8 mouse cellular contexts compared by ENCODE assay signal in genomic region chr12:64965124-64966026, GRCm38 (mm10). TPM values are rescaled to one million over a fixed set of nuclear protein-coding genes. Genes with fewer than 3 reads are reported as not detected.
A peak's percentile ranks its signal among the peaks of the same experiment; 100 is the strongest.
DNase-seq lines count a peak whose midpoint lies in the region; ATAC-seq lines count a peak whose summit lies in the region.

Gene Klhl28, minus strand, starts transcription at chr12:64965534.
Gene Togaram1, plus strand, starts transcription at chr12:64965804.

- peak; percentile 95 to 97 for ATAC-seq in hematopoietic stem cell, adult 5-6 weeks (replicated peaks in 1 of 2; ENCODE audit: insufficient read depth in 1 of 2, low FRiP score in 2 of 2, low TSS enrichment in 1 of 2, low read depth in 1 of 2, poor library complexity in 2 of 2, severe bottlenecking in 2 of 2)
- ATAC-seq in lung, embryonic 16.5 days (ENCODE audit: low read depth) = peak; percentile 99

- WGBS in lung, embryonic 16.5 days = under 1% methylated on average over 39 of the region's 45 CpGs

- no peaks in the 10 kb centered on the region for H3K9me3 ChIP-seq in lung, embryonic 16.5 days (ENCODE audit: control insufficient read depth, low read length)

- peaks cover 7% of the 10 kb centered on the region for H3K4me1 ChIP-seq in lung, embryonic 16.5 days (replicated peaks; ENCODE audit: control insufficient read depth, insufficient read depth, low read length)

- H3K27ac ChIP-seq in lung, embryonic 16.5 days (ENCODE audit: low read length) = peak within 1 kb of the TSS; percentile 87

- H3K36me3 ChIP-seq in lung, embryonic 16.5 days (ENCODE audit: control insufficient read depth, insufficient read depth, low read length) = no peaks in the 10 kb centered on the region

- H3K4me3 ChIP-seq in lung, embryonic 16.5 days (ENCODE audit: low read length) = peak within 1 kb of the TSS; percentile 98

- peak; percentile 99 for DNase-seq in MEL-GATA-1-ER (ENCODE audit: extremely low read depth, low read depth)
- DNase-seq in cerebellum, adult 8-10 months = peak; percentile 97
- DNase-seq in forelimb bud, embryonic 11.5 days (ENCODE audit: low read depth, low spot score) = peak; percentile 98
- DNase-seq in layer of hippocampus, adult 9-10 months (ENCODE audit: low spot score) = peak; percentile 98
- peak; percentile 97 for DNase-seq in ovary, postnatal 10 days (ENCODE audit: low spot score)
- peak; percentile 97 to 99 for DNase-seq in thymus, postnatal 10 days (ENCODE audit: low spot score in 2 of 2)

- peak within 1 kb of the TSS; percentile 93 for H3K4me2 ChIP-seq in lung, embryonic 16.5 days (ENCODE audit: low read depth, low read length)

- H3K9ac ChIP-seq in lung, embryonic 16.5 days (ENCODE audit: low read length) = peak within 1 kb of the TSS; percentile 95

- H3K27me3 ChIP-seq in lung, embryonic 16.5 days (ENCODE audit: control insufficient read depth, insufficient read depth, low read depth, low read length) = no peaks in the 10 kb centered on the region

RNA-seq across cellular contexts. Expression of gene Klhl28, which starts in this region (rescaled TPM):
- 14.5 and 14.6 TPM in 2 replicates for total RNA-seq in hematopoietic stem cell, adult 5-6 weeks (2017)
- polyA plus RNA-seq in lung, embryonic 16.5 days (2015; fragmentation: Nextera tagmentation; extraction: Ambion mirVana) = 14.1 and 15.3 TPM in 2 replicates

RNA-seq across cellular contexts. Expression of gene Togaram1, which starts in this region (rescaled TPM):
- total RNA-seq in hematopoietic stem cell, adult 5-6 weeks (2017) = 49.7 and 54.5 TPM in 2 replicates
- polyA plus RNA-seq in lung, embryonic 16.5 days (2015; fragmentation: Nextera tagmentation; extraction: Ambion mirVana) = 28.4 and 32.2 TPM in 2 replicates

Comparison
In these comparisons a context has a peak if more than half of its experiments do, and no peak if none do; other contexts are left out.
1. Peak in every context shown above with its lines: DNase-seq, ATAC-seq, H3K4me3 ChIP-seq and H3K27ac ChIP-seq.